ENCODE assay signal across 8 mouse cellular contexts in genomic region chr1:152902665-152903516, GRCm38 (mm10). TPM values are rescaled to one million over a fixed set of nuclear protein-coding genes. Genes with fewer than 3 reads are reported as not detected.
A peak's percentile ranks its signal among the peaks of the same experiment; 100 is the strongest.
DNase-seq lines count a peak whose midpoint lies in the region; ATAC-seq lines count a peak whose summit lies in the region.

No protein-coding gene starts in this region.

- H3K4me2 ChIP-seq in heart, embryonic 13.5 days = peak overlapping the region; percentile 100
- peak overlapping the region; percentile 93 for H3K4me2 ChIP-seq in liver, embryonic 12.5 days
- peak overlapping the region; percentile 99 for H3K4me2 ChIP-seq in stomach, embryonic 15.5 days

- peak; percentile 98 for DNase-seq in CD4-positive helper T cell, adult 2 months (ENCODE audit: low read depth, low spot score)
- peak; percentile 97 for DNase-seq in brain, embryonic 18.5 days (ENCODE audit: low read depth, low spot score)
- peak; percentile 97 for DNase-seq in kidney, postnatal 10 days
- peak; percentile 94 to 95 for DNase-seq in natural killer cell, adult 2 months (ENCODE audit: low spot score in 2 of 2)

- H3K36me3 ChIP-seq in heart, embryonic 13.5 days = no peaks in the 10 kb centered on the region; the same call in 1 of the 2 replicates
- peaks cover 12% of the 10 kb centered on the region for H3K36me3 ChIP-seq in liver, embryonic 12.5 days
- no peaks in the 10 kb centered on the region for H3K36me3 ChIP-seq in stomach, embryonic 15.5 days

- peak; percentile 73 for ATAC-seq in erythroid progenitor cell, adult 5-6 weeks (replicated peaks; ENCODE audit: low FRiP score, poor library complexity, severe bottlenecking)
- peak; percentile 83 for ATAC-seq in heart, embryonic 13.5 days (ENCODE audit: extremely low read depth, insufficient number of reproducible peaks, low FRiP score, low TSS enrichment)
- peak; percentile 84 for ATAC-seq in liver, embryonic 12.5 days
- ATAC-seq in stomach, embryonic 15.5 days (ENCODE audit: insufficient read depth, low FRiP score, low read depth) = peak; percentile 88

- H3K27me3 ChIP-seq in heart, embryonic 13.5 days (replicated peaks) = no peaks in the 10 kb centered on the region
- no peaks in the 10 kb centered on the region; the same call in 1 of the 2 replicates for H3K27me3 ChIP-seq in liver, embryonic 12.5 days (replicated peaks)
- H3K27me3 ChIP-seq in stomach, embryonic 15.5 days (replicated peaks) = no peaks in the 10 kb centered on the region

- H3K9me3 ChIP-seq in heart, embryonic 13.5 days = no peaks in the 10 kb centered on the region
- no peaks in the 10 kb centered on the region for H3K9me3 ChIP-seq in liver, embryonic 12.5 days (replicated peaks)
- no peaks in the 10 kb centered on the region for H3K9me3 ChIP-seq in stomach, embryonic 15.5 days

- H3K4me1 ChIP-seq in heart, embryonic 13.5 days = peaks cover 29% of the 10 kb centered on the region
- H3K4me1 ChIP-seq in liver, embryonic 12.5 days = peaks cover 28% of the 10 kb centered on the region
- H3K4me1 ChIP-seq in stomach, embryonic 15.5 days = peaks cover 3% of the 10 kb centered on the region; the same call in 1 of the 2 replicates

- WGBS in heart, embryonic 13.5 days = under 1% methylated on average over 57 of the region's 69 CpGs
- WGBS in liver, embryonic 12.5 days (ENCODE audit: insufficient replicate concordance) = under 1% methylated on average over 57 of the region's 69 CpGs
- WGBS in stomach, embryonic 15.5 days = under 1% methylated on average over 56 of the region's 69 CpGs

- peak overlapping the region; percentile 96 for H3K4me3 ChIP-seq in heart, embryonic 13.5 days
- peak overlapping the region; percentile 96 for H3K4me3 ChIP-seq in liver, embryonic 12.5 days
- H3K4me3 ChIP-seq in stomach, embryonic 15.5 days (replicated peaks) = peak overlapping the region; percentile 97

- H3K27ac ChIP-seq in heart, embryonic 13.5 days (replicated peaks) = peak overlapping the region; percentile 99
- peak overlapping the region; percentile 97 for H3K27ac ChIP-seq in liver, embryonic 12.5 days
- peak overlapping the region; percentile 100 for H3K27ac ChIP-seq in stomach, embryonic 15.5 days

- peak overlapping the region; percentile 99 for H3K9ac ChIP-seq in heart, embryonic 13.5 days
- H3K9ac ChIP-seq in liver, embryonic 12.5 days = peak overlapping the region; percentile 96
- peak overlapping the region; percentile 93 for H3K9ac ChIP-seq in stomach, embryonic 15.5 days

RNA-seq across cellular contexts. Expression of gene Smg7, which starts 0.4 kb away (rescaled TPM):
- 81.3 and 93.3 TPM in 2 replicates for total RNA-seq in erythroid progenitor cell, adult 5-6 weeks (2015; ENCODE audit: low replicate concordance)
- total RNA-seq in erythroid progenitor cell, adult 5-6 weeks (2017; ENCODE audit: low replicate concordance) = 21.0 and 33.1 TPM in 2 replicates
- polyA plus RNA-seq in heart, embryonic 13.5 days (2015; fragmentation: Nextera tagmentation; extraction: Ambion mirVana) = 22.3 and 22.4 TPM in 2 replicates
- polyA plus RNA-seq in liver, embryonic 12.5 days (2016; fragmentation: Nextera tagmentation; extraction: Ambion mirVana) = 16.7 and 17.4 TPM in 2 replicates
- 22.8 and 27.5 TPM in 2 replicates for polyA plus RNA-seq in stomach, embryonic 15.5 days (2015; fragmentation: Nextera tagmentation; extraction: Ambion mirVana)

RNA-seq across cellular contexts. Expression of gene Nmnat2, which starts 51.9 kb away (rescaled TPM):
- not detected in 2 replicates for total RNA-seq in erythroid progenitor cell, adult 5-6 weeks (2015; ENCODE audit: low replicate concordance)
- total RNA-seq in erythroid progenitor cell, adult 5-6 weeks (2017; ENCODE audit: low replicate concordance) = not detected in 2 replicates
- 0.75 and 0.83 TPM in 2 replicates for polyA plus RNA-seq in heart, embryonic 13.5 days (2015; fragmentation: Nextera tagmentation; extraction: Ambion mirVana)
- polyA plus RNA-seq in liver, embryonic 12.5 days (2016; fragmentation: Nextera tagmentation; extraction: Ambion mirVana) = 0.05 TPM in 1 of 2 replicates, not detected in the other
- polyA plus RNA-seq in stomach, embryonic 15.5 days (2015; fragmentation: Nextera tagmentation; extraction: Ambion mirVana) = 1.5 and 2.4 TPM in 2 replicates

Comparison
In these comparisons a context has a peak if more than half of its experiments do, and no peak if none do; other contexts are left out.
1. Peak in every context shown above with its lines: DNase-seq, ATAC-seq, H3K4me3 ChIP-seq and H3K27ac ChIP-seq.